Mouse (Mus musculus) liver, embryonic 16.5 days (tissue): ENCODE measurements around the gene Derl3. TPM values are rescaled to one million over a fixed set of nuclear protein-coding genes. Genes with fewer than 3 reads are reported as not detected.

Experiments
- ATAC-seq: fragments of 200-750 bp; cut with Nextera tagmentation; 2 replicates; pipeline ENCODE4 v1.8.0; 2017; ENCODE audit warnings: low read depth, mild to moderate bottlenecking, moderate number of reproducible peaks, moderate library complexity
- H3K27ac ChIP-seq: fragments of 300-500 bp; sonication (generic); 2 replicates; pipeline ENCODE4 v1.5.1; 2014; ENCODE audit warnings: mild to moderate bottlenecking, low read length
- H3K27me3 ChIP-seq: fragments of 300-500 bp; sonication (generic); 2 replicates; pipeline ENCODE4 v1.6.1; 2014; ENCODE audit warnings: low read depth, low read length, mixed read lengths; ENCODE audit not compliant: control insufficient read depth, insufficient read depth
- H3K36me3 ChIP-seq: fragments of 300-500 bp; sonication (generic); 2 replicates; pipeline ENCODE4 v1.6.1; 2014; ENCODE audit warnings: mild to moderate bottlenecking; ENCODE audit not compliant: control insufficient read depth, insufficient read depth
- H3K4me1 ChIP-seq: fragments of 300-500 bp; sonication (generic); 2 replicates; pipeline ENCODE4 v1.6.1; 2014; ENCODE audit warnings: low read depth, low read length, mixed read lengths; ENCODE audit not compliant: control insufficient read depth
- H3K4me2 ChIP-seq: fragments of 300-500 bp; sonication (generic); 2 replicates; pipeline ENCODE4 v1.6.1; 2014; ENCODE audit warnings: low read depth, low read length, mixed read lengths
- H3K4me3 ChIP-seq: fragments of 300-500 bp; sonication (generic); 2 replicates; pipeline ENCODE4 v1.5.1; 2014; ENCODE audit warnings: low read depth, mild to moderate bottlenecking, low read length
- H3K9ac ChIP-seq: fragments of 300-500 bp; sonication (generic); 2 replicates; pipeline ENCODE4 v1.6.1; 2014; ENCODE audit warnings: low read depth, low read length
- H3K9me3 ChIP-seq: fragments of 300-500 bp; sonication (generic); replicated peaks from 2 replicates; pipeline ENCODE4 v1.6.1; 2016; ENCODE audit warnings: low read length; ENCODE audit not compliant: control insufficient read depth
- WGBS: fragments of 180-500 bp; shearing (Covaris S2); extraction: QIAGEN DNeasy Blood & Tissue Kit; methylation state at CpG from one replicate; pipeline ENCODE4 v1.1.7; 2014; ENCODE audit not compliant: insufficient replicate concordance; 5-methylcytosine and 5-hydroxymethylcytosine counted together
- polyA plus RNA-seq: library from polyadenylated mRNA; unstranded; fragments of >200 nt; fragmentation: Nextera tagmentation; extraction: Ambion mirVana; gene quantifications from 2 replicates; pipeline ENCODE4 v1.2.1, GENCODE M21; 2015

Derl3 gene
- polyA plus RNA-seq, 1 experiment from 2014 or later, result 0.85 TPM

- H3K4me3 ChIP-seq, result peak within 1 kb of the TSS; percentile 84
- no peaks in the 10 kb centered on the region for H3K9me3 ChIP-seq
- WGBS, result 83% methylated on average over 5 of the region's 5 CpGs
- H3K4me1 ChIP-seq, result peaks cover 38% of the 10 kb centered on the region
- H3K4me2 ChIP-seq, result peak within 1 kb of the TSS; percentile 52
- no peak for ATAC-seq
- peaks cover 8% of the 10 kb centered on the region; the same call in 1 of the 2 replicates for H3K36me3 ChIP-seq
- no peaks in the 10 kb centered on the region for H3K27me3 ChIP-seq
- peak within 1 kb of the TSS; percentile 75 for H3K9ac ChIP-seq
- peak within 1 kb of the TSS; percentile 87 for H3K27ac ChIP-seq
These were observed 47.3 kb downstream of the Derl3 start, which contains the start of gene Gm867 for GRCm38 (mm10) chr10:75940520-75940919. Gm867 (minus strand) TSS chr10:75940672.

- no peak for ATAC-seq
- no peak overlapping the region for H3K4me2 ChIP-seq
- WGBS, result 77% methylated on average over 9 of the region's 9 CpGs
- H3K36me3 ChIP-seq, result peaks cover 8% of the 10 kb centered on the region; the same call in 1 of the 2 replicates
- H3K4me1 ChIP-seq, result peaks cover 33% of the 10 kb centered on the region
- H3K4me3 ChIP-seq, result no peak overlapping the region
- no peak overlapping the region for H3K9ac ChIP-seq
- H3K9me3 ChIP-seq, result no peaks in the 10 kb centered on the region
- H3K27me3 ChIP-seq, result no peaks in the 10 kb centered on the region
- H3K27ac ChIP-seq, result peak overlapping the region; percentile 87; the same call in 1 of the 2 replicates
These were observed 48.0 kb downstream of the Derl3 start for GRCm38 (mm10) chr10:75941042-75941824.

GRCm38 (mm10) chr10:75942736-75943477 lies 49.7 kb downstream of the Derl3 start, which contains the start of gene Vpreb3:
Vpreb3 (plus strand) TSS chr10:75943057.
- 64% methylated on average over 15 of the region's 15 CpGs for WGBS
- H3K4me1 ChIP-seq, result peaks cover 16% of the 10 kb centered on the region
- H3K4me2 ChIP-seq, result no peak within 1 kb of the TSS
- H3K36me3 ChIP-seq, result no peaks in the 10 kb centered on the region
- no peak within 1 kb of the TSS for H3K4me3 ChIP-seq
- ATAC-seq, result no peak
- H3K27ac ChIP-seq, result no peak within 1 kb of the TSS
- H3K27me3 ChIP-seq, result no peaks in the 10 kb centered on the region; the same call in 1 of the 2 replicates
- H3K9me3 ChIP-seq, result no peaks in the 10 kb centered on the region
- H3K9ac ChIP-seq, result no peak within 1 kb of the TSS

GRCm38 (mm10) chr10:75944066-75944772 lies 51.0 kb downstream of the Derl3 start:
- no peaks in the 10 kb centered on the region for H3K36me3 ChIP-seq
- H3K4me1 ChIP-seq, result peaks cover 9% of the 10 kb centered on the region
- ATAC-seq, result no peak
- no peak overlapping the region for H3K4me2 ChIP-seq
- H3K27me3 ChIP-seq, result peaks cover 3% of the 10 kb centered on the region; the same call in 1 of the 2 replicates
- no peak overlapping the region for H3K4me3 ChIP-seq
- H3K9me3 ChIP-seq, result no peaks in the 10 kb centered on the region
- H3K27ac ChIP-seq, result no peak overlapping the region
- no peak overlapping the region for H3K9ac ChIP-seq
- WGBS, result 40% methylated on average over 11 of the region's 11 CpGs

- Histone ChIP-seq H3K27ac (no peak overlapping the region), H3K36me3 (no peaks in the 10 kb centered on the region), H3K4me3 (no peak overlapping the region), H3K4me2 (no peak overlapping the region), H3K9me3 (no peaks in the 10 kb centered on the region), H3K4me1 (peaks cover 6% of the 10 kb centered on the region), H3K27me3 (peaks cover 12% of the 10 kb centered on the region), H3K9ac (no peak overlapping the region)
- WGBS, result 78% methylated on average over 7 of the region's 7 CpGs
- ATAC-seq, result no peak
These were observed 52.0 kb downstream of the Derl3 start for GRCm38 (mm10) chr10:75945213-75945612.

Other genes starting within 250 kb of the Derl3 start
- 1.8 and 2.3 TPM in 2 replicates for gene Susd2, start 249.4 kb upstream of the Derl3 start, polyA plus RNA-seq
- gene Cabin1, start 129.1 kb upstream of the Derl3 start, polyA plus RNA-seq, result 11.6 and 13.6 TPM in 2 replicates
- 222 and 239 TPM in 2 replicates for gene Ddt, start 120.0 kb upstream of the Derl3 start, polyA plus RNA-seq
- gene Gm20441, start 112.5 kb upstream of the Derl3 start, polyA plus RNA-seq, result 0.18 TPM in 1 of 2 replicates, not detected in the other
- 14.1 and 16.3 TPM in 2 replicates for gene Gstt3, start 112.0 kb upstream of the Derl3 start, polyA plus RNA-seq
- gene Gstt1, start 94.8 kb upstream of the Derl3 start, polyA plus RNA-seq, result 181 and 217 TPM in 2 replicates
- gene Gstt4, start 70.9 kb upstream of the Derl3 start, polyA plus RNA-seq, result not detected in 2 replicates
- gene Gstt2, start 56.0 kb upstream of the Derl3 start, polyA plus RNA-seq, result 54.3 and 56.7 TPM in 2 replicates
- gene Mif, start 33.2 kb upstream of the Derl3 start, polyA plus RNA-seq, result 906 and 964 TPM in 2 replicates
- gene Smarcb1, start 28.2 kb downstream of the Derl3 start, polyA plus RNA-seq, result 55.9 and 56.8 TPM in 2 replicates
- 125 and 137 TPM in 2 replicates for gene Chchd10, start 39.7 kb downstream of the Derl3 start, polyA plus RNA-seq
- 2.1 and 2.7 TPM in 2 replicates for gene Mmp11, start 43.1 kb downstream of the Derl3 start, polyA plus RNA-seq
- 24.3 and 26.4 TPM in 2 replicates for gene Gm867, start 47.3 kb downstream of the Derl3 start, polyA plus RNA-seq
- 15.0 and 17.5 TPM in 2 replicates for gene Vpreb3, start 49.6 kb downstream of the Derl3 start, polyA plus RNA-seq
- gene Gm5134, start 61.1 kb downstream of the Derl3 start, polyA plus RNA-seq, result 0.06 and 0.14 TPM in 2 replicates
- 11.3 TPM in 2 replicates for gene Zfp280b, start 139.2 kb downstream of the Derl3 start, polyA plus RNA-seq
- 0.11 and 0.18 TPM in 2 replicates for gene Slc5a4b, start 217.5 kb downstream of the Derl3 start, polyA plus RNA-seq